Mouse (Mus musculus) spleen, adult 2 months (tissue): ENCODE data around the gene Pex7. TPM values are rescaled to one million over a fixed set of nuclear protein-coding genes. Genes with fewer than 3 reads are reported as not detected.

Source experiments
- DNase-seq, 2 experiments: peaks; one replicate each; pipeline versions ENCODE4 v3.0.0 to v3.0.0-alpha.2; 2012 to 2021; ENCODE audit warnings: low spot score in 2 of 2, low read depth in 1 of 2
- H3K27ac ChIP-seq: fragments of 200-500 bp; 2 replicates; pipeline ENCODE4 v1.5.1; 2012; ENCODE audit warnings: low read length, inconsistent platforms; ENCODE audit not compliant: insufficient read depth
- H3K27me3 ChIP-seq: fragments of 200-500 bp; 2 replicates; pipeline ENCODE4 v1.6.1; 2012; ENCODE audit warnings: mild to moderate bottlenecking, moderate library complexity, low read length, inconsistent platforms; ENCODE audit not compliant: control insufficient read depth, insufficient read depth
- H3K36me3 ChIP-seq: fragments of 200-500 bp; 2 replicates; pipeline ENCODE4 v1.6.1; 2012; ENCODE audit warnings: mild to moderate bottlenecking, low read length, inconsistent platforms; ENCODE audit not compliant: control insufficient read depth, insufficient read depth
- H3K4me1 ChIP-seq: fragments of 200-500 bp; 2 replicates; pipeline ENCODE4 v1.6.1; 2011; ENCODE audit warnings: inconsistent platforms; ENCODE audit not compliant: control insufficient read depth, insufficient read depth, insufficient read length
- H3K4me3 ChIP-seq: fragments of 200-500 bp; 2 replicates; pipeline ENCODE4 v1.5.1; 2011; ENCODE audit warnings: mild to moderate bottlenecking, inconsistent platforms; ENCODE audit not compliant: insufficient read depth, insufficient read length; ENCODE audit errors: extremely low read depth
- CTCF ChIP-seq: fragments of 200-500 bp; IDR thresholded peaks from 2 replicates; pipeline ENCODE4 v1.5.1; 2011; ENCODE audit warnings: mild to moderate bottlenecking, inconsistent platforms; ENCODE audit not compliant: insufficient read depth, insufficient read length, insufficient replicate concordance; ENCODE audit errors: extremely low read depth
- POLR2A ChIP-seq: fragments of 200-500 bp; IDR thresholded peaks from 2 replicates; pipeline ENCODE4 v1.6.1; 2011; ENCODE audit warnings: low read depth, low read length, inconsistent platforms
- WGBS: fragments of 180-500 bp; shearing (Covaris S2); methylation state at CpG from one replicate; pipeline ENCODE4 v1.1.7; 2018; 5-methylcytosine and 5-hydroxymethylcytosine counted together
- polyA plus RNA-seq: library from polyadenylated mRNA; depleted of rRNA; stranded (reverse); fragments of >200 nt; gene quantifications from 2 replicates; pipeline ENCODE4 v1.2.3, GENCODE M21; 2012

Pex7 gene
- polyA plus RNA-seq, 1 experiment = 14.9 TPM

- H3K27ac ChIP-seq = no peak overlapping the region
- H3K4me1 ChIP-seq = no peaks in the 10 kb centered on the region
- WGBS = 70% methylated on average over 4 of the region's 4 CpGs
- no peaks in the 10 kb centered on the region for H3K36me3 ChIP-seq
- no peak overlapping the region for H3K4me3 ChIP-seq
- no peak for TF ChIP-seq POLR2A
- no peak for TF ChIP-seq CTCF
- DNase-seq = no peak
- no peaks in the 10 kb centered on the region for H3K27me3 ChIP-seq
These were observed 14.9 kb upstream of the Pex7 start for GRCm38 (mm10) chr10:19922410-19922809.

- DNase-seq = no peak
- WGBS = 47% methylated on average over 1 of the region's 1 CpGs
- Histone ChIP-seq H3K27ac (no peak overlapping the region), H3K27me3 (no peaks in the 10 kb centered on the region), H3K4me3 (no peak overlapping the region), H3K36me3 (no peaks in the 10 kb centered on the region), H3K4me1 (no peaks in the 10 kb centered on the region)
- TF ChIP-seq POLR2A (no peak), CTCF (peak; percentile 8; the same call in 1 of the 2 replicates)
These were observed 7.8 kb upstream of the Pex7 start for GRCm38 (mm10) chr10:19915301-19915700.

- 27% methylated on average over 4 of the region's 4 CpGs for WGBS
- Histone ChIP-seq H3K4me3 (no peak overlapping the region), H3K4me1 (no peaks in the 10 kb centered on the region), H3K27me3 (no peaks in the 10 kb centered on the region), H3K27ac (no peak overlapping the region), H3K36me3 (no peaks in the 10 kb centered on the region)
- DNase-seq = no peak
- no peak for TF ChIP-seq CTCF
- TF ChIP-seq POLR2A = no peak
These were observed 6.3 kb upstream of the Pex7 start for GRCm38 (mm10) chr10:19913806-19914205.

- H3K4me3 ChIP-seq = no peak overlapping the region
- TF ChIP-seq CTCF (peak; percentile 2; the same call in 1 of the 2 replicates), POLR2A (no peak)
- H3K27me3 ChIP-seq = no peaks in the 10 kb centered on the region
- no peak overlapping the region for H3K27ac ChIP-seq
- H3K4me1 ChIP-seq = no peaks in the 10 kb centered on the region
- no peaks in the 10 kb centered on the region for H3K36me3 ChIP-seq
- WGBS = 27% methylated on average over 1 of the region's 1 CpGs
- no peak for DNase-seq
These were observed 4.1 kb upstream of the Pex7 start for GRCm38 (mm10) chr10:19911583-19911982.

- 88% methylated on average over 2 of the region's 2 CpGs for WGBS
- Histone ChIP-seq H3K4me3 (no peak overlapping the region), H3K27me3 (no peaks in the 10 kb centered on the region), H3K36me3 (no peaks in the 10 kb centered on the region), H3K4me1 (no peaks in the 10 kb centered on the region), H3K27ac (no peak overlapping the region)
- TF ChIP-seq CTCF (no peak), POLR2A (no peak)
- DNase-seq = no peak
These were observed 3.0 kb upstream of the Pex7 start for GRCm38 (mm10) chr10:19910516-19910915.

GRCm38 (mm10) chr10:19908076-19908475, 587 bp upstream of the Pex7 start:
- no peak for DNase-seq
- no peaks in the 10 kb centered on the region; the same call in 1 of the 2 replicates for H3K36me3 ChIP-seq
- 83% methylated on average over 2 of the region's 2 CpGs for WGBS
- no peaks in the 10 kb centered on the region for H3K27me3 ChIP-seq
- H3K4me3 ChIP-seq = no peak overlapping the region
- no peaks in the 10 kb centered on the region for H3K4me1 ChIP-seq
- TF ChIP-seq CTCF (no peak), POLR2A (no peak)
- no peak overlapping the region for H3K27ac ChIP-seq

- Histone ChIP-seq H3K4me1 (no peaks in the 10 kb centered on the region), H3K36me3 (peaks cover 5% of the 10 kb centered on the region), H3K27me3 (no peaks in the 10 kb centered on the region), H3K4me3 (no peak overlapping the region), H3K27ac (no peak overlapping the region)
- no peak for DNase-seq
- WGBS = 82% methylated on average over 13 of the region's 13 CpGs
- TF ChIP-seq CTCF (no peak), POLR2A (no peak)
These were observed 3.2 kb downstream of the Pex7 start for GRCm38 (mm10) chr10:19904077-19904820.
